Mouse (Mus musculus): ENCODE data around the gene Dus3l. TPM values are rescaled to one million over a fixed set of nuclear protein-coding genes. Genes with fewer than 3 reads are reported as not detected.

The Dus3l gene
- total RNA-seq, 1 experiment from 2014 or later = 21.0 TPM

DNA sequence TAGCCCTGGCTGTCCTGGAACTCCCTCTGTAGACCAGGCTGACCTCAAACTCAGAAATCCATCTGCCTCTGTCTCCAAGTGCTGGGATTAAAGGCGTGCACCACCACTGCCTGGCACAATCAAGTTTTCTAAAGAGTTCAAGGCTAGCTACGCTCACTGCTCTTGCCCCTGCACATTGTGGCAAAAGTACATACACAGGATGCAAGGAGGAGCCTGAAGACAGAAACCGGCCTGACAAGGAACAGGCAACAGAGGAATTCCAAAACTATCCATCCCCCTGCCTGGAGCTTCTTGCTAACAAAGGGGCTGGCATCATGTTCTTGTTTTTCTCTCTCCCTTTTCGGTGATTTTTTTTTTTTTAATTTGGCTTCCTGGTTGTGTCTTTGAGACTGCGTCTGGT lies 20.4 kb upstream of the Dus3l start:
- no peak for ATAC-seq (replicated peaks in 1 of 2; ENCODE audit: insufficient read depth in 1 of 2, low FRiP score in 2 of 2, low TSS enrichment in 1 of 2, low read depth in 1 of 2, poor library complexity in 2 of 2, severe bottlenecking in 2 of 2)

DNA sequence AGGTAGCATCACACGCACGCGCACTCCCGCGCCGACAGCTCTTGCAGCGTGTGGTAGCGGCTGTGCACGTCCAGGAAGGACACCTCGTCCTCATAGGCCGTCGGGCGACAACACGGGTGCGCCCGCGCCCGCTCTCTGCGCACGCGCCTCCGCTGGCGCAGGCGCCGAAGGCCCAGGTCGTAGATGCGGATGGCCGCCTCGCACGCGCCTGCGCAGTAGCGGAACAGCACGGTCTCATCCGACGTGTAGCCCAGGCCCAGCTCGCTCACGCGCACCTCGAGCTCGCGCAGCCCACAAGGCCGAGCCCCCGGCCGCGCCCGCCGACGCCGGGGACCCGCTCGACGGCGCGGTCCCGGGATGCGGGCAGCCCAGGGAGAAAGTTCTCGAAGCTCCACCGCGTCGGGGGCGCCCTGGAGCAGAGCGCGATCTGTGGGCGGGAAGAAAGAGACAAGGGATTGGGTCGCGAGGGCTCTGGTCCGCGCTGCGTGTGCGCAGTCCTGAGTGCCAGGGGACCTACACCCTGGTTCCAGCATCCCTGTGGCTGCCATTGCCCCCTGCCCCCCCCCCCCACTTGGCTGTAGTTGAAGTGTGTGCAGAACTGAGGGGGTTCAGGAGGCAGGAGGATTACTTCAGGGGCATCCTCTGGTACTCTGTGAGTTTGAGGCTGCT lies 13.0 kb upstream of the Dus3l start:
- ATAC-seq (replicated peaks in 1 of 2; ENCODE audit: insufficient read depth in 1 of 2, low FRiP score in 2 of 2, low TSS enrichment in 1 of 2, low read depth in 1 of 2, poor library complexity in 2 of 2, severe bottlenecking in 2 of 2) = no peak

DNA sequence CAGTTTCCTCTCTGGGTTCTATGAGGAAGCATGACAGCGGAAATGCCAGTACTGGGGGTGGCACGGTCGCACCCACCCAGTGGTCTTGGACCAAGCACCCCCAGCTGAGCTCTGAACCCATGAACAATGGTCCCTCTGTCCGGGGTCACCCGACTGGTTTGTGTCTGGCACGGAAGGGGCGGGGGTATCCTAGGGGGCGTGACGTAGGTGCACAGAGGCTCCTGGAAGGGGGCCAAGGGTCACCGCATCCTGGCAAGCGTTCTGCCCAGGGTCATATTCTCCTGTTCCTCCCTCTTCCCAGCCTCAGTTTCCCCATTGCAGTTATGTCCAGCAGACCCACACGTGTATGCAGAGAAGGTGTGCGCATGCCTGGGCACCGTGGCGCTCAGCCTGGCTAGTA lies 11.1 kb upstream of the Dus3l start:
- no peak for ATAC-seq (replicated peaks in 1 of 2; ENCODE audit: insufficient read depth in 1 of 2, low FRiP score in 2 of 2, low TSS enrichment in 1 of 2, low read depth in 1 of 2, poor library complexity in 2 of 2, severe bottlenecking in 2 of 2)

DNA sequence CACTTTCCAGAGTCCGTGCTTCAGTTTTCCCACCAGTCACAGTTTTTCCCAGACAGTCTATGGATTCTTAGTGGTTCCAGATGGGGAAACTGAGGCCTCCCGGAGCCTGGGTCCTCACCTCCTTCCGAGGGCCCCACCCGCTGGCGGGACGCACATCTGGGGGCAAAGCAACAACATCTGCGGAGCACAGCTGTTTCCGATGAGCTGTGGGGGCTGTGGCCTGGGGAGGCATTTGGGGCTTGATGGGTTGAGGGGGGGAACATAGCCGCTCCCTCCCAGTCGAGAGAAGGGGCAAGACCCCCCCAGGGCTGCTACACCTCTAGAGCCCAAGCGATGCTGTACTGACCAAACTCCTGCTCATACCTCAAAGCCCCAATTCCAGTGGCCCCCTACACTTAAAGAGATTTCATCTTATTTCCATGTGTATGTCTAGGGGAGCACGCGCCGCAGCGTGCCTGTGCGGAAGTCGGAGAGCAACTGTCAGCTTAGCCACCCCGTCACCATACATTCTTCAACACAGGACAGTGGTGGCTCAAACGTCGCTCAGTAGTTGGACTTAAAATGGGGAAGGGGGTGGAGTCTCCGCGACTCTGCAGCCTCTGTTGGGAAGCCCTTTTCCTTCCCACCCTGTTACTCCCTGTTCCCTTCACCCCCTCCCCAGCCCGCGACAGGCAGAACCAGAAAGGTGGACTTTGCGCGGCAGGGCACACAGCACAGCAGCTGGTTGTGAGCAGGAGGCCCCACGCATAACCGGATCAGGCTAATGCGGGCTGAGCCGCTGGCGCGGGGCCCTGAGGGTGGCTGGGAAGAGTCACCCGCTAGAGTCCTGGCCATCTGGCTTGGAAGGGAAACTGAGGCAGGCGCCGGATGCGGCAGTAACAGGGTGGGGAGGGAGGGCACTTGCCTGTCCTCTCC lies 10.0 kb upstream of the Dus3l start:
- ATAC-seq (replicated peaks in 1 of 2; ENCODE audit: insufficient read depth in 1 of 2, low FRiP score in 2 of 2, low TSS enrichment in 1 of 2, low read depth in 1 of 2, poor library complexity in 2 of 2, severe bottlenecking in 2 of 2) = peak; percentile 47 to 51; a peak in 3 of 4 replicates

DNA sequence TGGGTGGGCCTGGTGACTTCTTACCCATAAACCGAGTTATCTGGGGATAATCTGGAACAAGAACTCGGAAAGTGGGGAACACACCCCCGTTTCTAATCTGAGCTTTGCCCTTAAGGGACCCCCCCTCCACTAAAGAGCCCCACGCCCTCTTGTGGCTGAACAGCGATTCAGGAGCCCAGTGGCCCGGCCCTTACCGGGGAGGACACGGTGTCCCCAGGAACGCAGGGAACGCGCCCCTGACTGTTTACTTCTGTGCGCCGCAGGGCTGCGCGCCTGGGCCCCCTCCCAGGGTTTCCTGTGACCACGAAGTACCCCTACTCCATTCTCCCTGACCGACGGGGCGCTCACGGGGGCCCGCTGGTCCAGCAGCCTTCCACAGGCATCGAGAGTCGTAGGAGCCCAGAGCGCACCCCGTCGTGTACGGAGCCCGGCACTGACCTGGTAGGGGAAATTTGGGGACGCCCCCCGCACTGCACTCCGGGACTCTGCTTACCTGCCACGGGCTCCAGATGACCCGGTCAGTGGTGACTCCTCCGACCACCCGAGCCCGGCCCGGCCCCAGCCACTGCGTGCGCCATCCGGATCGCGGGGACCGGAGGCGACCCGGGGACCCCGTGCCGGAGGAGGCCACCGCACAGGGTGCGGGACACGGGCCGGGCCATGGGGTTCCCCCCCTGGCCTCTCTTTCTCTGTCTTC lies 7.7 kb upstream of the Dus3l start:
- no peak for ATAC-seq (replicated peaks in 1 of 2; ENCODE audit: insufficient read depth in 1 of 2, low FRiP score in 2 of 2, low TSS enrichment in 1 of 2, low read depth in 1 of 2, poor library complexity in 2 of 2, severe bottlenecking in 2 of 2)

DNA sequence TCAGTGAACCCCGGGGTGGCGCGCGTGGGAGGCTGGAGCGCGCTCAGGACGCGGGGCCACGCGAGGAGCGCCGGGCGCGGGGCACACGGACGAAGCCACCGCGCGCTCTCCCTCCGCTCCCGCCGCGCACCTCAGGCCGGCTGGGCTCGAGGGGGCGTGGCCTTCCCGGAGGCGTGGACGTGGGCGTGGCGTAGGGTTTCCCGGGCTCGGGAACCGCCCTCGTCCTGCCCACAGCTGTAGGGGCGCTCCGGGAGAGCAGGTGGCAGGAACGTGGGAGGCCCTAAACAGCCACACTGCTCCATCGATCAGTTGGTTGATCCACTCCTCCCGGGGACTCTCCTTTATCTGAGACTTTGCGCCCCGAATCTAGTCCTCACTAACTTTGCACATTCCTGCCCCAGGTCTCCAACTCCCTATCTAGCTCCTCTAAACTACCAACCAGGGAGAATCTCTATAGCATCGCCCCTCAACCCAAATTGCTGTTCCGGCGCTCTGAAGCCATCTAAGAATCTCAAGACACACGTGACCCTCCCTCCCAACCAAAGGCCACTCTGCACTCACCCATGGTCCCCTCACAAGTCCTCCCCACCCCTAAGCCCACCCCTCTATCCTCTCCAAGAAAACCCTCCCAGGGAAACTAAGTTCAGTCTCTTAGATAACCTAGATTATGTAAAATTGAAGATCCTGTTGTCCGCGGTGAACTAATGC lies 7.0 kb upstream of the Dus3l start, which contains the start of gene Nrtn:
Gene Nrtn, minus strand, starts transcription at position 115 of the 708 bp plus-strand sequence.
- ATAC-seq (replicated peaks in 1 of 2; ENCODE audit: insufficient read depth in 1 of 2, low FRiP score in 2 of 2, low TSS enrichment in 1 of 2, low read depth in 1 of 2, poor library complexity in 2 of 2, severe bottlenecking in 2 of 2) = peak; percentile 29 to 30; a peak in 2 of 4 replicates

DNA sequence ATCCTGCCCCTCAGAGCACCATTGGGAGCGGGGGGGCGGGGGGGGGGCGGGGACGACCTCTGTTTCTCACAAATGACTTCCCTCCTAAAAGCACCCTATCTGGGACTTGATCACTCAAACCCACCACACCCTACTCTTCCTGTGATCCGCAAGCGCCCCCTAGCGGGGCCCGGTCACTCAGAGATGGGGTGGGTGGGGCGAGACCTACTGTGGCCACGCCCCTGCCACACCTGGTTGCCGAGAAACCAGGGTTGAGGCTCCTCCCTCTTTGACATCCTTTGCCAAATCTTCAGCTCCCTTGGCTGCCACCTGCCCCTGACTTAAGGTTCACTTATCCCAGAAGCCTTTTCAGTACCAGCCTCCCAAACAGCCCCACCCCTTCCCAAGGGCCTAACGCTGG lies 6.4 kb upstream of the Dus3l start:
- ATAC-seq (replicated peaks in 1 of 2; ENCODE audit: insufficient read depth in 1 of 2, low FRiP score in 2 of 2, low TSS enrichment in 1 of 2, low read depth in 1 of 2, poor library complexity in 2 of 2, severe bottlenecking in 2 of 2) = peak in 1 of 2 experiments; percentile 20; a peak in 1 of 4 replicates

DNA sequence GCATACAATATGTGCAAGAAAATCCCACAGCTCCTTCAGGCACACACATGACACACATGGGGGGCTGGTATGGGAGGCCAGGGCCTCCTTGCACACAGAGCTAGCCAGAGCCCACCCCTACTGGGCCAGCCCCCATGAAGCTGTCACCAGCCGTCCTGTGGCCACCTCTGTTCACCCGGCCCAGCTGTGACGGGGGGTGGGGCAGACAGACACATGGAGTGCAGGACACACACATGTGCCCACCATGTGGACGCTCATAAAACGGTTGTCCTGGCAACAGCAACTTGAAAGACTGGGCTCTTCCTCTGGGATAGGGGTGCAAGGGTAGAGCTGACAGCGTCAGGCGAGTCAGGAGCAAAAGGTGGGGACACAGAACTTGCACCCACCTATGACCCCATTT lies 5.3 kb upstream of the Dus3l start:
- ATAC-seq (replicated peaks in 1 of 2; ENCODE audit: insufficient read depth in 1 of 2, low FRiP score in 2 of 2, low TSS enrichment in 1 of 2, low read depth in 1 of 2, poor library complexity in 2 of 2, severe bottlenecking in 2 of 2) = no peak

DNA sequence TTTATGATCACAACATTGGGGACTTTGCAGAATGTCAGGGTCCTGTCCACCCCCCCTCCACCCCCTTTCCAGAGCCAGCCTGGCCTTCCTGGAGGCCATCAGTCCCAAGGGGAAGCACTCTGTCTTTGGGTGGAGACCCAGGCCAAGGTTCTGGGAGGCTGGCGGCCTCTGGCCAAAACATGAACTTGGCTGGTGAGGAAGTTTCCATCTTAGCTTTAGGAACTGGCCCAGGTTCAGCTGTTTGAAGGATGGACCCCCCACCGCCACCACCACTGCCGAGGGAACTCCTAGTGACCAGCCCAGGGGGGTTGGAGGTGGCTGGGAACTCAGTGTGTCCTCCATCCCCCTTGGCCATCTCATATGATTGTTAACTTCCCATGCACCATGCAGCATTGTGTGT lies 3.5 kb upstream of the Dus3l start:
- ATAC-seq (replicated peaks in 1 of 2; ENCODE audit: insufficient read depth in 1 of 2, low FRiP score in 2 of 2, low TSS enrichment in 1 of 2, low read depth in 1 of 2, poor library complexity in 2 of 2, severe bottlenecking in 2 of 2) = no peak

DNA sequence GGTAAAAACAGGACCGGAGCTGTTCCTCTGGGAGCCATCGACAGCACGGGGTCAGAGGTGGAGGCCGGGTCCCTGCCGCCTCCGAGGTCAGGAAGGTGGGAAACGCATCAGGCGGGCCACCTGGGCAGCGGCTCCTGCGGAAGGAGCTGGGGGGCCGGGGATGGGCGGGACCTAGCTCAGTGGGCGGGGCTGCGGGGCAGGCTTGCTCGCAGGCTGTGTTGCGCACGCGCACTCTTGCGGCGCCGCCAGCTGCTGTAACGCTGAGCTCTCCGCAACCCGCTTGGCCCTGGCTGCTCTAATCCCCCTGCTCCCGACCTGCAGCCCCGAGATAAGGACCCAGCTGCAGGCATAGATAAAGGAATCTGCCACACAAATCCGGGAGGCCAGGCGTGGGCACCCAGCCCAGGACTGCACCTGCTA lies 2.6 kb upstream of the Dus3l start:
- ATAC-seq (replicated peaks in 1 of 2; ENCODE audit: insufficient read depth in 1 of 2, low FRiP score in 2 of 2, low TSS enrichment in 1 of 2, low read depth in 1 of 2, poor library complexity in 2 of 2, severe bottlenecking in 2 of 2) = peak; percentile 35 to 40

DNA sequence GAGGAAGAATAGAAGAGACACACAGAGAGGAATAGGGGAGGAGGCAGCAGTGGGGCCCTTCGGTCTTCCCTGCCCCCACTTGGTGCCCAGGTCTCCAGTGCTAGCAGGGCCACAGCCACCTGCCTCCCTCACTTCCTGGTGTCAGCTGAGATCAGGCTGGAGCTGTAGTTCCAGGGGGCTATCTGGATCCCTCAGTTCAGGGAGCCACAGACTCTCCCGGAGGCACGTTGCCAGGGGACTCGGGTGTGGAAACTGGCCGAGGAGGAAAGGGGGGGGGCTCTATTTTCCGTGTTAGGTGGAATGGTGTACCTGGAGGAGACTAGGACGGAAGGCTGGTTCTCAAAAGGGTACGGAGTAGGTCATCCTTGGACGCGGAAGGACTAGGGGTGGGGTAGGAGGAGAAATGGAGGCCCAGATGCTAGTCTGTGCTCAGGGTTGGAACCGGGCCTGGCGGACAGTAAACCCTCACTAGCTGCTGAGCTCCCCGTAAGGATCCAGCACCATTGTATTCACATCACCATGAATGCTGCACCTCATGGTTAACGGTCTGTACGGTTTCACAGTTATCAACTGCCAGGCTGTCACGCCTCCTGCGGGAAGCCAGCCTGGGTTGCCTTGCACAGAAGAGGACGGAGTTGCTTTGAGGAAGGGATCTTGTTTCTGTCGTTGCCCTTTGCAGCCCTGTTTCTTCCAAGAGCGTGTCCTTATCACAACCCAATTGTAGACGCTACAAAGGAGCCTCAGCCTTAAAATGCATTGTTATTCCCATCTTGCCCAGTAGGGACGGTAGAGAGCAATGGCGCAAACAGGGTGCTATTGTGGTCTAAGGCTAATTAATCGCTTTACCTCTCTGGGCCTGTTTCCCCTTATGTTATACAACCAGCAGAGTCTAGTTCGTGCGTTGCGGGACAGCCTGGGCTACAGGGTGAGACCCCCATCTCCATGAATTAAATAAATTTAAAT lies 1.5 kb upstream of the Dus3l start:
- ATAC-seq (replicated peaks in 1 of 2; ENCODE audit: insufficient read depth in 1 of 2, low FRiP score in 2 of 2, low TSS enrichment in 1 of 2, low read depth in 1 of 2, poor library complexity in 2 of 2, severe bottlenecking in 2 of 2) = peak; percentile 16 to 25; a peak in 3 of 4 replicates

DNA sequence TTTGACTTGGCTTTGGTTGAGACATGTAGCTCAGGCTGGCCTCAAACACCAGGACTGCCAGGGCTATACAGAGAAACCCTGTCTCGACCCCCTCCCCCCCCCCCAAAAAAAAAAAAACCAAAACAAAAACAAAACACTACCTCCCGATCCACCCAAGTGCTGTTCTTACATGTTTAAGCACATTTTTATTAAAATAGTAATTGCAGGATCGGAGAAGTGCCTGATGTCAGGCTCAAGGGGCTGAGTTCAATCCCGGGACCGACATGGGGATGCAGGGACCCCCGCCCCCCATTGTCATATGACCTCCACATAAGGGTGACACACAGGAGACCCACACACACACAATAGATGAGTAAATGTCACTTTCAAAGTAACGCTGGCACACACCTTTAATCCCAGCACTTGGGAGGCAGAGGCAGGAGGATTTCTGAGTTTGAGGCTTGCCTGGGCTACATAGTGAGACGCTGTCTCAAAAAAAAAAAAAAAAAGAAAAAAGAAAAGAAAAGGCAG lies 761 bp upstream of the Dus3l start:
- no peak for ATAC-seq (replicated peaks in 1 of 2; ENCODE audit: insufficient read depth in 1 of 2, low FRiP score in 2 of 2, low TSS enrichment in 1 of 2, low read depth in 1 of 2, poor library complexity in 2 of 2, severe bottlenecking in 2 of 2)

DNA sequence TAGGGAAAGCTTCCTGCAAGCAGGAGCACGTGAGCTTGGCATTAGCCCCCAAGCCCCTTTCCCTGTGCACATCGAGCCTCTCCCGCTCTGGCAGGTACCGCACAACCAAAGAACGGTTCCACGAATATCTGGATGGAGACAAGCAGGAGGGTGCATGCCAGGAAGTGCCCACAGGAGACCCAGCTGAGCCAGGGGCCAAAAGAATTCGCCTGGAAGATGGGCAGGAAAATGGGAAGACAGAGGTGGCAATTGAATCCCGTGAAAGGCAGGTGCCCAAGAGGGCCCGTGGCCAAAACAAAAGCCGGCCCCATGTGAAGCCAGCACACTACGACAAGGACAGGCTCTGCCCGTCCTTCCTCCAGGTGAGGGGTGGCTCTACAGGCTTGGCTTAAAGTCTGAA lies 874 bp downstream of the Dus3l start:
- no peak for ATAC-seq (replicated peaks in 1 of 2; ENCODE audit: insufficient read depth in 1 of 2, low FRiP score in 2 of 2, low TSS enrichment in 1 of 2, low read depth in 1 of 2, poor library complexity in 2 of 2, severe bottlenecking in 2 of 2)

DNA sequence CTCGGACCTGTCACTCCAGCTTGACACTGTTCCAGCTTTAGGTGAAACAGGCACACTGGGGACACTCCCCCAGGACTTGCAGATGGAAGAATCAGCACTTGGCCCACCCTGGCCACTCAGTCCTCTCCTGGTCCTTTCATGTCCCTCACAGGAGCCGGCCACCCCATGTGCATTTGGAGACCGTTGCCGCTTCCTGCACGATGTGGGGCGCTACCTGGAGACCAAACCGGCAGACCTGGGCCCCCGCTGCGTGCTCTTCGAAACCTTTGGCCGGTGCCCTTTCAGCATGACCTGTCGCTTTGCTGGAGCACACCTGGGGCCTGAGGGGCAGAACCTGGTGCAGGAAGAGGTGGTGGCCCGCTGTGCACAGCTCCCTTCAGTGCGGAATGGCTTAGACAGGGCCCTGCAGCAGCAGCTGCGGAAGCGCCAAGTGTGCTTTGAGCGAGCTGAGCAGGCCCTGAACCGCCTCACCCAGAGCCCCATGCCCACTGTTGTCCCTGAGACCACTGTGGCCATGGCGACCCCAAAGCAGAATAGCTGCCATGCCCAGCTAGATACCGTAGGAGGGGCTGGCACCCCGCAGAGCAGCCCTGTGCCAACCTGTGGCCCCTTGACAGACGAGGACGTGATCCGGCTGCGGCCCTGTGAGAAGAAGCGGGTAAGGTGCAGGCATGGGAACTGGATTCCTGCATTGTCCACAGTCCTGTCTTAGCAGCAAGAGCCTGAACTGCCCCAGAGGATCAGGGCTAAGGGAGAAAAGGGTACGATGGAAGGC lies 2.3 kb downstream of the Dus3l start:
- ATAC-seq (replicated peaks in 1 of 2; ENCODE audit: insufficient read depth in 1 of 2, low FRiP score in 2 of 2, low TSS enrichment in 1 of 2, low read depth in 1 of 2, poor library complexity in 2 of 2, severe bottlenecking in 2 of 2) = no peak

DNA sequence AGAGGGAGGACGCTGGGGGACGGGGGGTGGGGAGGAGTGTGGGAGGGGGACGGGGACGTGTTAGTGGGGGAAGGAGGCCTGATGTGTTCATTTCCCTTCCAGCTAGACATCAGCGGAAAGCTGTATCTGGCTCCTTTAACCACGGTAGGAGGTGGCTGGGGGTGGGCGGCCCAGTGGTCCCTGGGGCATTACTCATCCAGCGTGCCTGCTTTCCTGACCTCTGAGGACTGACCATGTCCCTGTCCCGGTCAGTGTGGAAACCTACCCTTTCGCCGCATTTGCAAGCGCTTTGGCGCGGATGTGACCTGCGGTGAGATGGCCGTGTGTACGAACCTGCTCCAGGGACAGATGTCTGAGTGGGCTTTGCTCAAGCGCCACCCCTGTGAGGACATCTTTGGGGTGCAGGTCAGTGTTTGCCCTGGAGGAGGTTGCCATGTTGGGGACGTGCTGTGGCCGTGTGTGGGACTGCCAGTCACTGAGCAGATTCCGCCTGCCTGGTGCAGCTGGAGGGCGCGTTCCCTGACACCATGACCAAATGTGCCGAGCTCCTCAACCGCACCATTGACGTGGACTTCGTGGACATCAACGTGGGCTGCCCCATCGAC lies 3.1 kb downstream of the Dus3l start:
- ATAC-seq (replicated peaks in 1 of 2; ENCODE audit: insufficient read depth in 1 of 2, low FRiP score in 2 of 2, low TSS enrichment in 1 of 2, low read depth in 1 of 2, poor library complexity in 2 of 2, severe bottlenecking in 2 of 2) = no peak

All from hematopoietic stem cell, adult 5-6 weeks (primary cell).